Mouse (Mus musculus): Measurements from ENCODE around the gene Pyy. TPM values are rescaled to one million over a fixed set of nuclear protein-coding genes. Genes with fewer than 3 reads are reported as not detected.

The Pyy gene
- total RNA-seq, 4 experiments from 2014 or later, result not detected

Other genes with a start within 250 kb of the Pyy start
- under 1 TPM; 0.26 to 0.74 (median 0.54) TPM for gene Meox1, start 213.5 kb downstream of the Pyy start, total RNA-seq (2022)
- gene Sost, start 140.8 kb downstream of the Pyy start, total RNA-seq (2022), result under 1 TPM in 1 of 4 experiments, not detected in 3; 0.19 TPM
- gene Cfap97d1, start 123.6 kb downstream of the Pyy start, total RNA-seq (2022), result not detected
- gene Dusp3, start 120.8 kb downstream of the Pyy start, total RNA-seq (2022), result 100 to 1,000 TPM; 194 to 239 (median 216) TPM
- 10 to 100 TPM; 73.8 to 85.2 (median 77.1) TPM for gene Mpp3, start 79.4 kb downstream of the Pyy start, total RNA-seq (2022)
- under 1 TPM in 3 of 4 experiments, not detected in 1; 0.15 to 0.18 (median 0.17) TPM for gene Cd300lg, start 66.3 kb downstream of the Pyy start, total RNA-seq (2022)
- 100 to 1,000 TPM; 126 to 142 (median 135) TPM for gene Mpp2, start 19.3 kb downstream of the Pyy start, total RNA-seq (2022)
- not detected for gene Ppy, start 6.5 kb downstream of the Pyy start, total RNA-seq (2022)
- under 1 TPM in 1 of 4 experiments, not detected in 3; 0.18 TPM for gene Nags, start 37.7 kb upstream of the Pyy start, total RNA-seq (2022)
- gene Tmem101, start 48.6 kb upstream of the Pyy start, total RNA-seq (2022), result 10 to 100 TPM; 19.4 to 27.6 (median 20.2) TPM
- gene Lsm12, start 77.5 kb upstream of the Pyy start, total RNA-seq (2022), result 10 to 100 TPM; 52.8 to 55.3 (median 53.9) TPM
- gene G6pc3, start 81.8 kb upstream of the Pyy start, total RNA-seq (2022), result 10 to 100 TPM; 65.4 to 78.4 (median 75.2) TPM
- 100 to 1,000 TPM; 245 to 275 (median 254) TPM for gene Hdac5, start 122.3 kb upstream of the Pyy start, total RNA-seq (2022)
- 1 to 10 TPM in 3 of 4 experiments, under 1 TPM in 1; 0.76 to 1.6 (median 1.4) TPM for gene BC030867, start 141.1 kb upstream of the Pyy start, total RNA-seq (2022)
- 1 to 10 TPM; 2.8 to 3.7 (median 3.3) TPM for gene Asb16, start 160.9 kb upstream of the Pyy start, total RNA-seq (2022)
- 10 to 100 TPM; 62.1 to 70.6 (median 65.6) TPM for gene Tmub2, start 177.1 kb upstream of the Pyy start, total RNA-seq (2022)
- gene Atxn7l3, start 188.8 kb upstream of the Pyy start, total RNA-seq (2022), result 100 to 1,000 TPM; 202 to 218 (median 208) TPM
- 100 to 1,000 TPM; 102 to 118 (median 113) TPM for gene Ubtf, start 211.9 kb upstream of the Pyy start, total RNA-seq (2022)